19 mouse cellular contexts compared by ENCODE assay signal in genomic region chr12:73830551-73831203, GRCm38 (mm10).
DNase-seq lines count a peak whose midpoint lies in the region; ATAC-seq and TF ChIP-seq lines count a peak whose summit lies in the region.
"Had no signal": no experiment of that assay in that cellular context is flagged by ENCODE, and none has a peak within 500 bp of the region (broad histone marks: within the 10 kb centered on the region; RNA-seq: fewer than 3 reads in every experiment).

No protein-coding gene starts in this region.

- H3K4me1 ChIP-seq in embryonic facial prominence, embryonic 12.5 days, result no peaks in the 10 kb centered on the region
- peaks cover 5% of the 10 kb centered on the region; the same call in 1 of the 2 replicates for H3K4me1 ChIP-seq in embryonic facial prominence, embryonic 10.5 days
- H3K4me1 ChIP-seq in hindbrain, embryonic 15.5 days (replicated peaks), result peaks cover 17% of the 10 kb centered on the region
- peaks cover 13% of the 10 kb centered on the region for H3K4me1 ChIP-seq in midbrain, embryonic 16.5 days (ENCODE audit: control insufficient read depth, insufficient read depth, low read length)
- H3K4me1 ChIP-seq: limb, embryonic 15.5 days had no signal

- 0 out of 2 replicates have a peak, but pooled peaks have one; percentile 38 for ATAC-seq in embryonic facial prominence, embryonic 12.5 days (ENCODE audit: insufficient number of reproducible peaks, insufficient read depth, low FRiP score, low TSS enrichment)
- peak; percentile 50; the same call in 1 of the 2 replicates for ATAC-seq in hindbrain, embryonic 15.5 days (ENCODE audit: low FRiP score, low read depth)
- ATAC-seq in midbrain, embryonic 16.5 days, result peak; percentile 75
- ATAC-seq in CD4-positive, CD25-positive, alpha-beta regulatory T cell, adult 4 months, result no peak
- ATAC-seq: intestine, embryonic 16.5 days; liver, postnatal 0 days; Patski had no signal

- no peak overlapping the region for H3K4me3 ChIP-seq in embryonic facial prominence, embryonic 12.5 days
- H3K4me3 ChIP-seq in embryonic facial prominence, embryonic 10.5 days, result no peak overlapping the region
- H3K4me3 ChIP-seq in hindbrain, embryonic 15.5 days, result no peak overlapping the region
- H3K4me3 ChIP-seq in midbrain, embryonic 16.5 days (ENCODE audit: low read depth, low read length), result no peak overlapping the region
- H3K4me3 ChIP-seq: forebrain, embryonic 10.5 days; gastrocnemius, adult 2 months; layer of hippocampus, adult 2 months; limb, embryonic 15.5 days had no signal

- WGBS in embryonic facial prominence, embryonic 12.5 days, result 84% methylated on average over 10 of the region's 10 CpGs
- 84% methylated on average over 10 of the region's 10 CpGs for WGBS in embryonic facial prominence, embryonic 10.5 days
- WGBS in hindbrain, embryonic 15.5 days, result 54% methylated on average over 10 of the region's 10 CpGs
- 58% methylated on average over 10 of the region's 10 CpGs for WGBS in midbrain, embryonic 16.5 days

- no peak overlapping the region for H3K9ac ChIP-seq in embryonic facial prominence, embryonic 12.5 days
- no peak overlapping the region for H3K9ac ChIP-seq in hindbrain, embryonic 15.5 days
- H3K9ac ChIP-seq in midbrain, embryonic 16.5 days (ENCODE audit: low read depth, low read length), result no peak overlapping the region
- H3K9ac ChIP-seq: limb, embryonic 15.5 days; liver, postnatal 0 days had no signal

- DNase-seq in embryonic facial prominence, embryonic 10.5 days (ENCODE audit: low spot score), result no peak
- DNase-seq in brain, embryonic 14.5 days (ENCODE audit: low read depth), result peak; percentile 24
- DNase-seq in kidney, postnatal 25 days, result no peak
- DNase-seq in gastrocnemius, postnatal 4 days (ENCODE audit: low spot score in 2 of 2), result no peak
- DNase-seq: adrenal gland, postnatal 14 days; cerebellum, adult 11 months; gastrocnemius, adult 2 months; heart, postnatal 36 days; layer of hippocampus, postnatal 36 days; liver, postnatal 0 days had no signal

- TF ChIP-seq POLR2A in brain, embryonic 14.5 days (IDR thresholded peaks at IDR 0.05; ENCODE audit: borderline replicate concordance, extremely low read depth, insufficient read depth, insufficient read length, poor library complexity, severe bottlenecking), result no peak

- no peaks in the 10 kb centered on the region for H3K9me3 ChIP-seq in embryonic facial prominence, embryonic 12.5 days
- H3K9me3 ChIP-seq in embryonic facial prominence, embryonic 10.5 days, result no peaks in the 10 kb centered on the region
- H3K9me3 ChIP-seq in hindbrain, embryonic 15.5 days, result no peaks in the 10 kb centered on the region
- no peaks in the 10 kb centered on the region for H3K9me3 ChIP-seq in midbrain, embryonic 16.5 days (replicated peaks; ENCODE audit: control insufficient read depth, low read length, poor library complexity, severe bottlenecking)
- H3K9me3 ChIP-seq: forebrain, embryonic 10.5 days; limb, embryonic 15.5 days had no signal

- no peak overlapping the region for H3K4me2 ChIP-seq in embryonic facial prominence, embryonic 12.5 days (replicated peaks)
- peak overlapping the region; percentile 14 for H3K4me2 ChIP-seq in hindbrain, embryonic 15.5 days
- H3K4me2 ChIP-seq in midbrain, embryonic 16.5 days (ENCODE audit: low read length), result no peak overlapping the region
- H3K4me2 ChIP-seq: limb, embryonic 15.5 days had no signal

- TF ChIP-seq CTCF in brain, embryonic 14.5 days (IDR thresholded peaks at IDR 0.05; ENCODE audit: borderline replicate concordance, extremely low read depth, insufficient read depth, insufficient read length), result no peak

- H3K27ac ChIP-seq in embryonic facial prominence, embryonic 12.5 days, result no peak overlapping the region
- no peak overlapping the region for H3K27ac ChIP-seq in embryonic facial prominence, embryonic 10.5 days (replicated peaks)
- H3K27ac ChIP-seq in hindbrain, embryonic 15.5 days (replicated peaks), result peak overlapping the region; percentile 70
- peak overlapping the region; percentile 73 for H3K27ac ChIP-seq in midbrain, embryonic 16.5 days (ENCODE audit: low read length)
- H3K27ac ChIP-seq: forebrain, embryonic 10.5 days; gastrocnemius, adult 2 months; layer of hippocampus, adult 2 months; limb, embryonic 15.5 days had no signal

- no peaks in the 10 kb centered on the region for H3K27me3 ChIP-seq in embryonic facial prominence, embryonic 12.5 days
- H3K27me3 ChIP-seq in embryonic facial prominence, embryonic 10.5 days (replicated peaks; ENCODE audit: low read depth, poor library complexity, severe bottlenecking), result no peaks in the 10 kb centered on the region
- no peaks in the 10 kb centered on the region for H3K27me3 ChIP-seq in hindbrain, embryonic 15.5 days
- no peaks in the 10 kb centered on the region for H3K27me3 ChIP-seq in midbrain, embryonic 16.5 days (ENCODE audit: control insufficient read depth, insufficient read depth, low read depth, low read length)
- H3K27me3 ChIP-seq: limb, embryonic 15.5 days; Patski had no signal

- no peaks in the 10 kb centered on the region for H3K36me3 ChIP-seq in embryonic facial prominence, embryonic 12.5 days
- H3K36me3 ChIP-seq in embryonic facial prominence, embryonic 10.5 days (replicated peaks), result no peaks in the 10 kb centered on the region
- no peaks in the 10 kb centered on the region for H3K36me3 ChIP-seq in hindbrain, embryonic 15.5 days
- H3K36me3 ChIP-seq in midbrain, embryonic 16.5 days (ENCODE audit: control insufficient read depth, insufficient read depth, low read length), result no peaks in the 10 kb centered on the region
- H3K36me3 ChIP-seq: forebrain, embryonic 10.5 days; limb, embryonic 15.5 days had no signal

Comparison
In these comparisons a context has a peak if more than half of its experiments do, and no peak if none do; other contexts are left out.
1. H3K27ac ChIP-seq: peak in hindbrain, embryonic 15.5 days (single experiment) and midbrain, embryonic 16.5 days (single experiment); none in embryonic facial prominence, embryonic 12.5 days (single experiment) and embryonic facial prominence, embryonic 10.5 days (single experiment).